Mouse (Mus musculus) layer of hippocampus, adult 6 months (tissue): Measurements from ENCODE around the gene Pramef25. TPM values are rescaled to one million over a fixed set of nuclear protein-coding genes. Genes with fewer than 3 reads are reported as not detected.

ENCODE experiments used
- long read RNA-seq, 2 experiments: library from polyadenylated mRNA; unstranded; transcript quantifications; one replicate each; pipeline ENCODE4 v2.0.0; 2019 to 2020
- polyA plus RNA-seq: library from polyadenylated mRNA; unstranded; fragments of <200 nt; fragmentation: Nextera tagmentation; gene quantifications from 2 replicates; pipeline ENCODE4 v1.2.3, GENCODE M21; 2021

Gene Pramef25
- polyA plus RNA-seq = not detected in 2 replicates
- long read RNA-seq, experiment 1 = 0 reads
- long read RNA-seq, experiment 2 = 0 reads

GRCm38 (mm10) chr4:143950916-143951315 is at the start of gene Pramef25:
Gene Pramef25 (minus strand): TSS chr4:143951016.

GRCm38 (mm10) chr4:143994269-143994668 is 43.5 kb upstream of the Pramef25 start, which contains the start of gene Pramef17:
Gene Pramef17 (minus strand): TSS chr4:143994369.

GRCm38 (mm10) chr4:143966850-143967249 is 16.0 kb upstream of the Pramef25 start, which contains the start of gene Gm13101:
Gene Gm13101 (minus strand): TSS chr4:143966950.

GRCm38 (mm10) chr4:143900280-143900679 is 50.5 kb downstream of the Pramef25 start, which contains the start of gene Pramef6:
Gene Pramef6 (minus strand): TSS chr4:143900380.

Other genes starting within 250 kb of the Pramef25 start
- not detected in 2 replicates for gene Gm13089, start 248.3 kb downstream of the Pramef25 start, polyA plus RNA-seq
- gene Gm13078, start 231.6 kb downstream of the Pramef25 start, polyA plus RNA-seq = not detected in 2 replicates
- gene Gm13023, start 161.7 kb downstream of the Pramef25 start, polyA plus RNA-seq = not detected in 2 replicates
- not detected in 2 replicates for gene Gm13084, start 134.9 kb downstream of the Pramef25 start, polyA plus RNA-seq
- not detected in 2 replicates for gene Gm13103, start 104.5 kb downstream of the Pramef25 start, polyA plus RNA-seq
- not detected in 2 replicates for gene Pramef6, start 50.6 kb downstream of the Pramef25 start, polyA plus RNA-seq
- not detected in 2 replicates for gene Gm13101, start 15.9 kb upstream of the Pramef25 start, polyA plus RNA-seq
- gene Pramef17, start 43.4 kb upstream of the Pramef25 start, polyA plus RNA-seq = not detected in 2 replicates
- gene Pramel4, start 108.1 kb upstream of the Pramef25 start, polyA plus RNA-seq = not detected in 2 replicates
- gene Gm13102, start 155.5 kb upstream of the Pramef25 start, polyA plus RNA-seq = not detected in 2 replicates
- not detected in 2 replicates for gene Oog3, start 211.6 kb upstream of the Pramef25 start, polyA plus RNA-seq
- not detected in 2 replicates for gene Oog2, start 239.7 kb upstream of the Pramef25 start, polyA plus RNA-seq